Mouse (Mus musculus) neural tube, embryonic 15.5 days (tissue): ENCODE measurements at regions not wholly inside any gene's neighbourhood (a gene's known extent, or its start where the extent isn't known, plus 50 kb on each side); places are given as distances from the start of the nearest gene placed in this dataset.

ENCODE experiments used
- ATAC-seq: fragments of 200-750 bp; cut with Nextera tagmentation; 2 replicates; pipeline ENCODE4 v1.8.0; 2017; ENCODE audit warnings: mild to moderate bottlenecking, moderate TSS enrichment, moderate library complexity; ENCODE audit not compliant: low FRiP score
- H3K27ac ChIP-seq: fragments of 300-500 bp; sonication (generic); replicated peaks from 2 replicates; pipeline ENCODE4 v1.5.1; 2015; ENCODE audit warnings: mild to moderate bottlenecking, inconsistent platforms
- H3K27me3 ChIP-seq: fragments of 300-500 bp; sonication (generic); replicated peaks from 2 replicates; pipeline ENCODE4 v1.6.1; 2015; ENCODE audit warnings: inconsistent platforms
- H3K36me3 ChIP-seq: fragments of 300-500 bp; sonication (generic); 2 replicates; pipeline ENCODE4 v1.6.1; 2015; ENCODE audit warnings: inconsistent platforms
- H3K4me1 ChIP-seq: fragments of 300-500 bp; sonication (generic); 2 replicates; pipeline ENCODE4 v1.6.1; 2015; ENCODE audit warnings: inconsistent platforms
- H3K4me2 ChIP-seq: fragments of 300-500 bp; sonication (generic); 2 replicates; pipeline ENCODE4 v1.6.1; 2015; ENCODE audit warnings: inconsistent platforms, mild to moderate bottlenecking, moderate library complexity
- H3K4me3 ChIP-seq: fragments of 300-500 bp; sonication (generic); replicated peaks from 2 replicates; pipeline ENCODE4 v1.5.1; 2015; ENCODE audit warnings: mild to moderate bottlenecking, inconsistent platforms
- H3K9ac ChIP-seq: fragments of 300-500 bp; sonication (generic); replicated peaks from 2 replicates; pipeline ENCODE4 v1.6.1; 2015; ENCODE audit warnings: mild to moderate bottlenecking, inconsistent platforms
- H3K9me3 ChIP-seq: fragments of 300-500 bp; sonication (generic); replicated peaks from 2 replicates; pipeline ENCODE4 v1.6.1; 2016; ENCODE audit warnings: inconsistent platforms
- WGBS: fragments of 180-500 bp; shearing (Covaris S2); methylation state at CpG from one replicate; pipeline ENCODE4 v1.1.7; 2015; ENCODE audit warnings: mixed read lengths; 5-methylcytosine and 5-hydroxymethylcytosine counted together

- H3K4me2 ChIP-seq = no peak overlapping the region
- H3K9ac ChIP-seq = no peak overlapping the region
- WGBS = 31% methylated on average over 3 of the region's 3 CpGs
- H3K36me3 ChIP-seq = no peaks in the 10 kb centered on the region
- no peak overlapping the region for H3K27ac ChIP-seq
- no peak overlapping the region for H3K4me3 ChIP-seq
- no peaks in the 10 kb centered on the region for H3K27me3 ChIP-seq
- no peaks in the 10 kb centered on the region for H3K9me3 ChIP-seq
- no peaks in the 10 kb centered on the region for H3K4me1 ChIP-seq
- no peak for ATAC-seq
Observed at GRCm38 (mm10) chr11:65352516-65352915, 82.7 kb upstream of the Myocd start.

- Histone ChIP-seq H3K4me2 (no peak overlapping the region), H3K4me1 (no peaks in the 10 kb centered on the region), H3K4me3 (no peak overlapping the region), H3K27me3 (no peaks in the 10 kb centered on the region), H3K9ac (no peak overlapping the region), H3K27ac (no peak overlapping the region), H3K9me3 (no peaks in the 10 kb centered on the region), H3K36me3 (no peaks in the 10 kb centered on the region)
- ATAC-seq = no peak
- WGBS = 58% methylated on average over 5 of the region's 5 CpGs
Observed at GRCm38 (mm10) chr11:65349013-65349412, 79.2 kb upstream of the Myocd start.

DNA sequence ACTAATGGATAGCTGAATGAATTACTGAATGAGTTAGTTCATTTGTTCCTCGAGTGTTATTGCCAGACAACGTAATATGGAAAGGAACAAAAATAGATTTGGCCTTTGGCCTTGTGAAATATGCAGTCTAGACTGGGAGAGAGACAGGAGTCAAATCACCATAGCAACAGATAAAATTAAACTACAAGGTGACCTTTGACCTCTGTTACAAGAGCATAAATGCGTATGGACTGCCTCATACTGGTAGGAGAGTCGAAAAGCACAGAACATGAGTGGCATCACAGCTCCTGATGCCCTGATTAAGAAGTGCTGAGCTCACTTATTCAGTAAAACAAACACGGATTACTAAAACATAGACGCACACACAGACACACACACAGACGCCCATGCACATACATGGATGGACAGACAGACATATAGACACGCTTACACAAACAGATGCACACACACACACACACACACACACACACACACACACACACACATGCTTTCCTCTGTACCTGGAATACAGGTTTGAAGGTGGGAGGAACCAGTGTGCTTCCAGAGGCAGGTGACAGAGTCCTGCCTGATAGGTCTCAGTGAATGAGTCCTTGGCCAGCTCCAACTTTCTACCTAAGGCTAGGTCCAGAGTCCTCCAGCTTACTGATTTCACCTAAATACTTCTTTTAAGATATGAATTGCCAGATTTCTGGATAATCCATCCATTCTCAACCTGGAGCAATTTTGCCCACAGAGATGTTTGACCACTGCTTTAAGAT lies 72.1 kb upstream of the Myocd start:
- Histone ChIP-seq H3K9me3 (no peaks in the 10 kb centered on the region), H3K4me2 (no peak overlapping the region), H3K27me3 (no peaks in the 10 kb centered on the region), H3K27ac (no peak overlapping the region), H3K9ac (no peak overlapping the region), H3K4me3 (no peak overlapping the region), H3K36me3 (no peaks in the 10 kb centered on the region), H3K4me1 (no peaks in the 10 kb centered on the region)
- WGBS = 86% methylated on average over 8 of the region's 8 CpGs
- no peak for ATAC-seq

DNA sequence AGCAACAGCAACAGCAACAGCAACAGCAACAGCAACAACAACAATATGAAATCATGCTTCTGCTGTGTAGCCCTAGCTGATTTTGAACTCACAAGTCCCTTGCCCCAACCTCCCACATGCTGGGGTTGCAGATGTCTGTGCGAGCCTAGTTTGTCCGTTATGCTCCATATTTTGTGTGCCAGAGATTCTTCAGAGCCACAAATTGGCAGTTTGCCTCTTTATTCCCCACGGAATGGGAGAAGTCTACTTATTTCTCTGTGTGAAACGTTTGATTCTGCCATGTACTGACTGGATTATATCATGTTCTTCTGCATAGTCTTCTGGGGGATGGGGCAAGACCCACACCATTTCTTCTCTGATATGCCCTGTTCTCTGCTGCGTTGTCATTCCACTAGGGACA lies 64.5 kb upstream of the Myocd start:
- H3K9me3 ChIP-seq = no peaks in the 10 kb centered on the region
- WGBS = 73% methylated on average over 5 of the region's 5 CpGs
- no peak overlapping the region for H3K9ac ChIP-seq
- H3K4me1 ChIP-seq = no peaks in the 10 kb centered on the region
- no peak overlapping the region for H3K4me2 ChIP-seq
- H3K27ac ChIP-seq = no peak overlapping the region
- H3K36me3 ChIP-seq = no peaks in the 10 kb centered on the region
- ATAC-seq = no peak
- no peak overlapping the region for H3K4me3 ChIP-seq
- H3K27me3 ChIP-seq = no peaks in the 10 kb centered on the region

- no peak for ATAC-seq
- WGBS = 92% methylated on average over 2 of the region's 2 CpGs
Observed at GRCm38 (mm10) chr11:65333101-65333500, 63.3 kb upstream of the Myocd start.

GRCm38 (mm10) chr11:65322877-65323440 lies 53.2 kb upstream of the Myocd start:
- Histone ChIP-seq H3K4me3 (no peak overlapping the region), H3K36me3 (no peaks in the 10 kb centered on the region)

More at GRCm38 (mm10) chr11:65333101-65333500, 63.3 kb upstream of the Myocd start:
- no peaks in the 10 kb centered on the region for H3K4me1 ChIP-seq
- no peak overlapping the region for H3K4me3 ChIP-seq
- H3K27ac ChIP-seq = no peak overlapping the region
- H3K27me3 ChIP-seq = no peaks in the 10 kb centered on the region
- H3K9ac ChIP-seq = no peak overlapping the region
- no peak overlapping the region for H3K4me2 ChIP-seq
- H3K9me3 ChIP-seq = no peaks in the 10 kb centered on the region
- no peaks in the 10 kb centered on the region for H3K36me3 ChIP-seq

More at GRCm38 (mm10) chr11:65322877-65323440, 53.2 kb upstream of the Myocd start:
- H3K4me1 ChIP-seq = no peaks in the 10 kb centered on the region
- H3K9me3 ChIP-seq = no peaks in the 10 kb centered on the region
- no peak overlapping the region for H3K27ac ChIP-seq
- 70% methylated on average over 4 of the region's 4 CpGs for WGBS
- no peak overlapping the region for H3K4me2 ChIP-seq
- H3K9ac ChIP-seq = no peak overlapping the region
- no peaks in the 10 kb centered on the region for H3K27me3 ChIP-seq
- no peak for ATAC-seq
